25 mouse cellular contexts compared by ENCODE assay signal in the genomic region with DNA sequence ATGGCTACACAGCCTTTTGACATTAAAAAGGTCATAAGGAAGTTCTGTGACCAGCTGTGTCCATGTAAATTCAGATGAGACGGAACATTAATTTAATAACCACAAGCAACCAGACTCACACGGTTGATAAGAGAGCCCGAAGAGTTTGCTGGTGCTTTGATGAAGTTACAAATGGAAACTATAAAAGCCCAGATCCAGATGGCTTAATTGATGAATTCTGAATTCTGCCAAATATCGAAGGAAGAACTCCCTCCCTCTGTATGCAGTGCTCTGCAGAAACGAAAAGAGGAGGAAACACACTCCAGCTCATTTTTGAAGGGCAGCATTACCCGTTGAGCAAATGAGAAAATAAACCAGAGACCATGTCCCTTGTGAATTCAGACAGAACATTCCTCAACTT.
"Had no signal": no experiment of that assay in that cellular context is flagged by ENCODE, and none has a peak within 500 bp of the region (broad histone marks: within the 10 kb centered on the region; RNA-seq: fewer than 3 reads in every experiment).

No protein-coding gene starts in this region.

- H3K27ac ChIP-seq: heart, adult 2 months; heart, embryonic 13.5 days; heart, embryonic 15.5 days; hindbrain, embryonic 13.5 days; hindbrain, embryonic 15.5 days; hindbrain, postnatal 0 days; kidney, embryonic 15.5 days; limb, embryonic 13.5 days; limb, embryonic 15.5 days; liver, embryonic 14.5 days had no signal

- H3K36me3 ChIP-seq: heart, embryonic 13.5 days; heart, embryonic 15.5 days; hindbrain, embryonic 13.5 days; hindbrain, embryonic 15.5 days; kidney, embryonic 15.5 days; limb, embryonic 13.5 days; limb, embryonic 15.5 days had no signal

- H3K9me3 ChIP-seq: heart, embryonic 13.5 days; heart, embryonic 15.5 days; hindbrain, embryonic 13.5 days; hindbrain, embryonic 15.5 days; kidney, embryonic 15.5 days; limb, embryonic 13.5 days; limb, embryonic 15.5 days had no signal

- H3K27me3 ChIP-seq: heart, embryonic 15.5 days; hindbrain, embryonic 13.5 days; hindbrain, embryonic 15.5 days; kidney, embryonic 15.5 days; limb, embryonic 13.5 days; limb, embryonic 15.5 days had no signal

- DNase-seq: gastrocnemius, postnatal 14 days; gastrocnemius, postnatal 36 days; heart, adult 11 months; heart, adult 2 months; heart, postnatal 14 days; heart, postnatal 36 days; kidney, adult 11 months; kidney, adult 2 months; kidney, adult 9 months; kidney, postnatal 10 days; kidney, postnatal 25 days; left cerebral cortex, postnatal 4 days; lung, adult 18-20 months had no signal

- H3K4me1 ChIP-seq: heart, embryonic 13.5 days; heart, embryonic 15.5 days; hindbrain, embryonic 13.5 days; hindbrain, embryonic 15.5 days; limb, embryonic 13.5 days; limb, embryonic 15.5 days had no signal

- ATAC-seq: hindbrain, postnatal 0 days; intestine, embryonic 16.5 days had no signal

- H3K9ac ChIP-seq: heart, embryonic 13.5 days; heart, embryonic 15.5 days; hindbrain, embryonic 13.5 days; hindbrain, embryonic 15.5 days; kidney, embryonic 15.5 days; limb, embryonic 13.5 days; limb, embryonic 15.5 days; liver, embryonic 14.5 days had no signal

- H3K4me3 ChIP-seq: heart, adult 2 months; heart, embryonic 13.5 days; heart, embryonic 15.5 days; hindbrain, embryonic 13.5 days; hindbrain, embryonic 15.5 days; kidney, embryonic 15.5 days; limb, embryonic 13.5 days; limb, embryonic 15.5 days had no signal

- H3K4me2 ChIP-seq: heart, embryonic 11.5 days; heart, embryonic 13.5 days; heart, embryonic 15.5 days; hindbrain, embryonic 13.5 days; hindbrain, embryonic 15.5 days; kidney, embryonic 15.5 days; limb, embryonic 13.5 days; limb, embryonic 15.5 days; liver, embryonic 11.5 days had no signal
